8 mouse cellular contexts compared by ENCODE assay signal in the genomic region with DNA sequence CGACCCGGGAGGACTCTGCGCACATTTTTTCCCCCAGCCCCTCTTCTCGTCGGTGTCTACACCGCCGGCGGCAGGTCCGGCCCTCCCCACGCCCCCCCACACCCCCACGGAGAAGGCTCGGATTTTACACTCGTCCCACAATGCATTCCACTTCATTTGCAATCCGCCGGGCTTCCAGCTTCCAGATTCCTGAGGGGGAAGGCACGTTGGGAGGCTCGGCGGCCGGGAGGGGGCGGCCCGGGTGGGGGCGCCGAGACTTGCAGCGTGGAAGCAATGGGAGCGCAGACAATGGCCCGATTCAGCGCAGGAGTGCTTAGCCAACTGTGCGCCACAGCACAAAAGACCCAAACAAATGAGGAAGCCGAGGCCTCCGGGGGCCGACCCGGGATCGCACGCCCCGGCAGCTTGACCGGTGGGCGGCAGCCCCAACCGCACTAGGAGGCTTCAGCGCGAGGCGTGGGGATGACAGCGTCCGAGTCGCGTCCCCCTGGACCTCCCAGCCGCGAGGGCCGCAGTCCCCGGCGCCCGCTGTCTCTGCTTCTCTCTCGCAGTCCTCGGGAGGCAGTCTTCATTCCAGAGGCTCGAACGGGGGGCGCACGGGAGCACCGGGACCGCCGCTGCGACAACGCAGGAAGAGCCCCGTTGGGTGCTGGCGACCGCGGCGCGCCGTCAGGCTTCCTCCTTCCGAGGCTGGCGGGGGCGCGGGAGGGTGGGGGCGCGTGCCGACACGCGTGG.
A peak's percentile ranks its signal among the peaks of the same experiment; 100 is the strongest.
DNase-seq lines count a peak whose midpoint lies in the region; ATAC-seq lines count a peak whose summit lies in the region.

No protein-coding gene starts in this region.

- WGBS in embryonic facial prominence, embryonic 14.5 days = 0% methylated on average over 20 of the region's 78 CpGs
- WGBS in heart, embryonic 14.5 days = under 1% methylated on average over 76 of the region's 78 CpGs

- peak overlapping the region; percentile 85 for H3K4me3 ChIP-seq in embryonic facial prominence, embryonic 14.5 days (ENCODE audit: low read depth, low read length)
- peak overlapping the region; percentile 77 to 93 for H3K4me3 ChIP-seq in heart, embryonic 14.5 days (ENCODE audit: control insufficient read depth in 1 of 2, insufficient read depth in 1 of 2, low read depth in 1 of 2, low read length in 2 of 2)

- H3K9me3 ChIP-seq in embryonic facial prominence, embryonic 14.5 days (ENCODE audit: control insufficient read depth, low read length) = no peaks in the 10 kb centered on the region
- H3K9me3 ChIP-seq in heart, embryonic 14.5 days (ENCODE audit: control insufficient read depth, low read length) = no peaks in the 10 kb centered on the region

- no peaks in the 10 kb centered on the region for H3K27me3 ChIP-seq in embryonic facial prominence, embryonic 14.5 days (replicated peaks; ENCODE audit: control insufficient read depth, insufficient read depth, low read length)
- H3K27me3 ChIP-seq in heart, embryonic 14.5 days (ENCODE audit: control insufficient read depth, insufficient read depth, low read length) = no peaks in the 10 kb centered on the region

- no peaks in the 10 kb centered on the region for H3K36me3 ChIP-seq in embryonic facial prominence, embryonic 14.5 days (ENCODE audit: control insufficient read depth, insufficient read depth, low read length)
- 0 out of 2 replicates have a peak, but pooled peaks cover 3% of the 10 kb centered on the region for H3K36me3 ChIP-seq in heart, embryonic 14.5 days (ENCODE audit: control insufficient read depth, insufficient read depth, low read length)

- H3K4me2 ChIP-seq in embryonic facial prominence, embryonic 14.5 days (ENCODE audit: low read depth, low read length) = peak overlapping the region; percentile 86
- peak overlapping the region; percentile 94 for H3K4me2 ChIP-seq in heart, embryonic 14.5 days (ENCODE audit: low read length)

- H3K9ac ChIP-seq in embryonic facial prominence, embryonic 14.5 days (ENCODE audit: low read depth, low read length) = peak overlapping the region; percentile 94
- H3K9ac ChIP-seq in heart, embryonic 14.5 days (ENCODE audit: low read length) = peak overlapping the region; percentile 90

- ATAC-seq in embryonic facial prominence, embryonic 14.5 days (ENCODE audit: low read depth) = peak; percentile 73
- ATAC-seq in heart, embryonic 14.5 days (ENCODE audit: insufficient number of reproducible peaks, insufficient read depth, low FRiP score, low read depth) = peak; percentile 41

- H3K4me1 ChIP-seq in embryonic facial prominence, embryonic 14.5 days (ENCODE audit: control insufficient read depth, insufficient read depth, low read length) = peaks cover 13% of the 10 kb centered on the region; the same call in 1 of the 2 replicates
- peaks cover 7 to 13% of the 10 kb centered on the region in 2 experiments for H3K4me1 ChIP-seq in heart, embryonic 14.5 days (ENCODE audit: control insufficient read depth in 2 of 2, insufficient read depth in 2 of 2, low read length in 2 of 2)

- peak overlapping the region; percentile 94 for H3K27ac ChIP-seq in embryonic facial prominence, embryonic 14.5 days (replicated peaks; ENCODE audit: low read depth, low read length)
- H3K27ac ChIP-seq in heart, embryonic 14.5 days (replicated peaks in 1 of 2; ENCODE audit: control insufficient read depth in 1 of 2, insufficient read depth in 1 of 2, low read depth in 2 of 2, low read length in 2 of 2) = peak overlapping the region; percentile 76 to 83

- DNase-seq in ES-CJ7 (ENCODE audit: low read depth, low spot score) = peak; percentile 71
- peak; percentile 61 to 73 for DNase-seq in adrenal gland, postnatal 36 days
- peak; percentile 77 for DNase-seq in embryonic facial prominence, embryonic 14.5 days (ENCODE audit: low spot score)
- peak; percentile 62 to 71 for DNase-seq in layer of hippocampus, adult 8-10 months (ENCODE audit: low spot score in 2 of 2)
- DNase-seq in lung, adult 18-20 months = peak; percentile 12 to 13
- peak; percentile 56 for DNase-seq in ovary, postnatal 36 days (ENCODE audit: low spot score)
- DNase-seq in spleen, adult 18-20 months = no peak

Comparison
In these comparisons a context has a peak if more than half of its experiments do, and no peak if none do; other contexts are left out.
1. DNase-seq: peak in ES-CJ7 (single experiment), adrenal gland, postnatal 36 days (2 of 2), embryonic facial prominence, embryonic 14.5 days (single experiment), layer of hippocampus, adult 8-10 months (2 of 2), lung, adult 18-20 months (2 of 2) and ovary, postnatal 36 days (single experiment); none in spleen, adult 18-20 months (0 of 2).